Mouse (Mus musculus): Measurements from ENCODE around the gene Ppia.

DNA sequence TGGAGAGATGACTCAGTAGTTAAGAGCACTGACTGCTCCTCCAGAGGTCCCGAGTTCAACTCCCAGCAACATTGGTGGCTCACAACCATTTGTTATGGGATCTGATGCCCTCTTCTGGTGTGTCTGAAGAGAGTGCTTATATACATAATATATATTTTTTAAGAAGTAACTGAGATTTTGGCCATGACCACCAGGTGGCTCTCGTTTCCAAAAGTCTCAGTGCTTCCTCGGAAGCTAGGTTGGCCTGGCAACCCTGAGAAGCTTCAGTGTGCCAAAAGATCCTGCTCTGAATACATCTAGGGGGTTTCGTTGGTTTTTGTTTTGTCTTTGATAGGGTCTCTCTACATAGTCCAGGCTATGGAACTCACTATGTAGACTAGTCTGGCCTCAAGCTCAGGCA lies 49.9 kb downstream of the Ppia start:
- no peak for TF ChIP-seq CTCF (IDR thresholded peaks at IDR 0.05; ENCODE audit: control insufficient read depth, insufficient read depth, insufficient replicate concordance, low read depth, low read length)
- TF ChIP-seq POLR2A (IDR thresholded peaks at IDR 0.05; ENCODE audit: control insufficient read depth, low read depth, low read length): no peak

Data from testis, adult 2 months (tissue).